Mouse (Mus musculus) adipose tissue, adult 10 weeks (tissue): ENCODE measurements around the gene Zcchc8. TPM values are rescaled to one million over a fixed set of nuclear protein-coding genes. Genes with fewer than 3 reads are reported as not detected.

Experiments used
- polyA plus RNA-seq: library from polyadenylated mRNA; stranded (reverse); fragments of 350-450 nt; fragmentation: Illumina TruSeq; extraction: RNeasy Lipid Tissue Mini Kit (QIAGEN cat#74804); gene quantifications from one replicate; pipeline ENCODE4 v1.2.3, GENCODE M21; 2014; ENCODE audit warnings: low read depth, low replicate concordance

Gene Zcchc8
- 38.0 TPM for polyA plus RNA-seq

GRCm38 (mm10) chr5:123720328-123721311, at the start of gene Zcchc8:
Gene Zcchc8 (minus strand): TSS chr5:123721100.

GRCm38 (mm10) chr5:123749065-123750064, 28.5 kb upstream of the Zcchc8 start, which contains the start of the genes Rsrc2 and Kntc1:
Gene Rsrc2 (minus strand): TSS chr5:123749414.
Gene Kntc1 (plus strand): TSS chr5:123749716.

GRCm38 (mm10) chr5:123684221-123685144, 36.4 kb downstream of the Zcchc8 start, which contains the start of gene Clip1:
Gene Clip1 (minus strand): TSS chr5:123684618.

Other genes starting within 250 kb of the Zcchc8 start
- 2.3 TPM for gene Lrrc43, start 231.8 kb downstream of the Zcchc8 start, polyA plus RNA-seq
- gene Il31, start 231.6 kb downstream of the Zcchc8 start, polyA plus RNA-seq = 1.5 TPM
- gene B3gnt4, start 210.6 kb downstream of the Zcchc8 start, polyA plus RNA-seq = 0.57 TPM
- gene Diablo, start 196.9 kb downstream of the Zcchc8 start, polyA plus RNA-seq = 55.7 TPM
- not detected for gene Gm49027, start 195.6 kb downstream of the Zcchc8 start, polyA plus RNA-seq
- gene Vps33a, start 148.1 kb downstream of the Zcchc8 start, polyA plus RNA-seq = 25.4 TPM
- 39.3 TPM for gene Clip1, start 36.5 kb downstream of the Zcchc8 start, polyA plus RNA-seq
- 71.0 TPM for gene Rsrc2, start 28.3 kb upstream of the Zcchc8 start, polyA plus RNA-seq
- gene Kntc1, start 28.6 kb upstream of the Zcchc8 start, polyA plus RNA-seq = 2.1 TPM
- gene Hcar2, start 144.4 kb upstream of the Zcchc8 start, polyA plus RNA-seq = 8.4 TPM
- 29.5 TPM for gene Hcar1, start 158.9 kb upstream of the Zcchc8 start, polyA plus RNA-seq
- 59.7 TPM for gene Denr, start 186.1 kb upstream of the Zcchc8 start, polyA plus RNA-seq
- gene Gm43518, start 206.3 kb upstream of the Zcchc8 start, polyA plus RNA-seq = 1.4 TPM
- 16.7 TPM for gene Ccdc62, start 209.6 kb upstream of the Zcchc8 start, polyA plus RNA-seq